Mouse (Mus musculus): ENCODE data around the gene Stat5b.

Gene Stat5b

DNA sequence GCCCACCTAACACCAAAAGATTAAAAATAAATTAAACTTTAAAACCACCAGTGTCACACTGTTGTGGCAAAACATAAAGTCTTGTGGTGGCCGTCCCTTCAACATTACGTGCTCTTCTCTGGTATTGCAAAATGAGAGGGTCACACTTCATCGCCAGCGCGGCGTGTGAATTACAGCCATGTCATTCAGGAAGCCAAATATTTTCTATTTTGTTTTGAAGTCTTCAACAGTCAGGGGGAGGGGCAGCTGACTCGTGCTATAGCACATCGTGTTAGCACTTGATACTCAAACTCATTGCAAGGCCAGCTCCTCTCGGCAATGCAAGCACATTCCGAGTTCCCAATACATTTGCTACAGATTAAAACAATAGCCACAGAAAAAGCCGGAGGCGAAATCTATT lies 9.7 kb downstream of the Stat5b start:
- DNase-seq (ENCODE audit: low spot score in 2 of 2), result no peak

DNA sequence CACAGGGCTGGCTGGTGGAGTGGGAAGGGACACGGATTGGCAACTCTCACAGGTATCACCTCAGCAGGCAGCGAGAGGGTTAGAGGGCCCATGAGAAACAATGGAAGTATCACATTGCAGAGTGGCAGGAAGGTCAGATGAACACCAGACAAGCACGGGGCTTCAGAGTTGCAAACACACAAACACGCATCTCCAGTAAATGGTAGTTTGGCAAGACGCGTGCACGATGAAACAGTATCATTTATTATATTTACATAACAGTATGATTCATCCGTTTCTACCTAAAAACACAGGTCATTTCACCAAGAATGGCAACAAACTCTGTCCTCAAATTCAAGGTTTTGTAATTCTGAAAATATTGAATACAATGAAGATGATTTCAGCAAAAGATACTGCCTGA lies 11.0 kb downstream of the Stat5b start:
- DNase-seq (ENCODE audit: low spot score in 2 of 2), result no peak

DNA sequence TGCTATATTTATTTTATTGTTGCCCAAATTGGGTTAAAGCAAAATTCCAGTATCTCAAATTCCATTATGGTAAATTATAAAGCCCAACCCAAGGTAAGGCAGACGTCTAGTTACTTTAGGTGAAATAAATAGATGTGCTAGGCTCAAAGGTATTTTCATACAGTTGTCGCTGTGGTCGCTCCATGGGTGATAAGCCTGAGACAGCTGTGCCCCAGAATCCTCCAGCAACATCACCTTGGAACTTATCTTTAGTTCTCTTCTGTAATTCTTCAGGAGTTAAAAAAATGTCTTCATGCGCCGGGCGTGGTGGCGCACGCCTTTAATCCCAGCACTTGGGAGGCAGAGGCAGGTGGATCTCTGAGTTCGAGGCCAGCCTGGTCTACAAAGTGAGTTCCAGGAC lies 11.6 kb downstream of the Stat5b start:
- no peak for DNase-seq (ENCODE audit: low spot score in 2 of 2)

DNA sequence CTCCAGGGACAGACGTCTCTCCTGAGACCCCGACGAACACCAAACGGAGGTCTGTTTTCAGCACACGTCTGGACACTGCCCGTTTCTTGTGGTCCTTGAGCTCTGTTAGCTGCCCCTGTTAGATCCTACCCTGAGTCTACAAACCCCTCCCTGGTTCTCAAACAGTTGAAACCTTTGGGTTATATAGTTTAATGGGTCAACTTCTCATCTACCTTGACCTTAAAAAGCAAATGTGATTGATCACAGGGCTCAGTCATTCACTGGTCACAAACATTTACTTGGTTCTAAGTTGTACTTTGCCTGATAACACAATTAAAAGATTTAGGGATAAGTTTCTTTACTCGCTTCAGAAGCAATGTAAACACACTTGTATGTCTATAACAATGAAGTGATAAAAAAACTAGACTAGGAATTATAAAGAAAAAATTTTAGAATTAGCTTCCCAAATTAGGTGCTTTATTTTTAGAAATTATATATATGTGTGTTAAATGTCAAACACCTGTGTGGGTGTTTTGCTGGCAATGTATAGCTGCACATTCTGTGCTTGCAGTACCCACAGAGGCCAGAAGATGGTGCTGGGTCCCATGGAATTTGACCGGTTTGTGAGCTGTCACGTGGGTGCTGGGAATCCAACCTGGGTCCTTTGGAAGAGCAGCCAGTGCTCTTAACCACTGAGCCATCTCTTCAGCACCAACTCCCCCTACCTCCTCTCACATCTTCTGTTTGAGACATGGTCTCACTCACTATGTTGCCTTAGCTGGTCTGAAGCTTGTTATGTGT lies 13.4 kb downstream of the Stat5b start:
- DNase-seq (ENCODE audit: low spot score in 2 of 2), result no peak

DNA sequence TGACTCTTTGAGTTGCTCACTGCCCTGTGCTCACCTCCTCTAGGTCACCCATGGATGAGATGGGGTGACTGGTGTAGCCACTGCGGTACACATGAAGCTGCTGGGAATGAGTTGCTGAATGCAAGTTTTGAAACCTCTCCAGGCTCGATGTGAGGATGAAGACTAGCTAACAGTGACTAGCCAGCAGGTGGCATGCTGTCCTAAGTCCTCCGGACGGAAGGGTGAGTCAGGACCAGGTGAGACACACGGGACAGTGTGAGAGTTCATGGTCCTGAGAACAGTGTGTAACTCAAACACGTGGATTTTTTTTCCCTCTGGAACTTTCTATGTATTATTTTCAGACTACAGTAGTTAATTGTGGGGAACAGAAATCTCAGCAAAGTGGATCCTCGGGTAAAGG lies 17.1 kb downstream of the Stat5b start:
- DNase-seq (ENCODE audit: low spot score in 2 of 2), result peak in 1 of 2 experiments; percentile 29

DNA sequence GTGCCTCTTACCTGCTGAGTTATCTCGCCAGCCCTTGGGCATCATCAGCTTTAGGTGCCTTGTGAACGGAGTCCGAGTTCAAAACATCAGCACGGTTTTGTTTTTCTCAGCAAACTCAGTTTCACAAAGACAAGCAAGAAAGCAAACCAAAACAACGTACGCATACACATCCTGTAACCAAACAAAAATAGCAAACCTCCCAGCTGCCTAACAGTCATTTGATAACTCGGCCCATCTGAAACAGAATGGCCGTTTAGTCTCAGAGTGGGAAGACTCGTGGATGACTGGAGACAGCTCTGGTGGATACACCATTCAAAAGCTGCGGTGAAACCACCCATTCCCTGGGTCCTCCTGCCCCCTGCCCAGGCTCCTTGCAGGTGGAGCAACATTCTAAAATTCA lies 19.1 kb downstream of the Stat5b start:
- DNase-seq (ENCODE audit: low spot score in 2 of 2), result no peak

DNA sequence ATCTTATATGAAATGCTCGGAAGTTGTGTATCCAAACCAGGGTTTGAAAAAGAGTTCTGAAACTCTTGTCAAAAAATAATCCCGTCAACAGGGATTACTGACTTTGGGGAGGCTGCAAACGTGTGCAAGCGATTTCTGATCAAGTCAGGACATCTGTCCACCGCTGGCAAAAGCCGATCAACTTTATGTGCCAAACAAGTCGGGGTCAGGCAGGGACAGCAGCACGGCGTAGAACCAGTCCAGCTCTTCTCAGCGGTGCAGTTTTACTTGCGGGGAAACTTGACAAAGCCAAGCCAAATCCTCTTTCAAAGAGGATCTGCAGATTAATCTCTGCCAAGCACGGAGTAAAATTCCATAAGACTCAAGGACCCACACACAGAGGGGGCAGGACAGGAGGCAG lies 20.8 kb downstream of the Stat5b start:
- DNase-seq (ENCODE audit: low spot score in 2 of 2), result no peak

DNA sequence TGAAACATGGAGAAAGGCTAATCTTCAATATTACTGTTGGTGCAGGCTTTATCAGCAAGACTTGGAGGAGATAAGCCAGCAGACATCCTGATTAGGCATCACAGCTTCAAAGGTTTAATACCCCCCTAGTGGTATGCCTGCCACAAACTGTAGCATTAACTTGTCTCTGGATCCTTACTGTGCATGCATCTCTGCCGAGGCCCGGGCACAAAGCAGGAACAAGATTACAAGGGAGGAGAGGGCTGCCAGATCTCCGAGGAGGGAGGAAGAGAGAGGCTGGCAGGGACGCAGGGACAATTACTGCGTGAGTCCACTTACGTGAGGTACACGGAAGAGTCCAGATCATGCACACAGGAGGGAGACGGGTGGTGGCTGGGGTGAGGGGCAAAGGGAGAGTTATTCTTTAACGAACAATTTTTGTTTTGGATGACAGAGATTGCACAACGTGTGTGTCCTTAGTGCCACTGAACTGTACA lies 21.8 kb downstream of the Stat5b start:
- no peak for DNase-seq (ENCODE audit: low spot score in 2 of 2)

DNA sequence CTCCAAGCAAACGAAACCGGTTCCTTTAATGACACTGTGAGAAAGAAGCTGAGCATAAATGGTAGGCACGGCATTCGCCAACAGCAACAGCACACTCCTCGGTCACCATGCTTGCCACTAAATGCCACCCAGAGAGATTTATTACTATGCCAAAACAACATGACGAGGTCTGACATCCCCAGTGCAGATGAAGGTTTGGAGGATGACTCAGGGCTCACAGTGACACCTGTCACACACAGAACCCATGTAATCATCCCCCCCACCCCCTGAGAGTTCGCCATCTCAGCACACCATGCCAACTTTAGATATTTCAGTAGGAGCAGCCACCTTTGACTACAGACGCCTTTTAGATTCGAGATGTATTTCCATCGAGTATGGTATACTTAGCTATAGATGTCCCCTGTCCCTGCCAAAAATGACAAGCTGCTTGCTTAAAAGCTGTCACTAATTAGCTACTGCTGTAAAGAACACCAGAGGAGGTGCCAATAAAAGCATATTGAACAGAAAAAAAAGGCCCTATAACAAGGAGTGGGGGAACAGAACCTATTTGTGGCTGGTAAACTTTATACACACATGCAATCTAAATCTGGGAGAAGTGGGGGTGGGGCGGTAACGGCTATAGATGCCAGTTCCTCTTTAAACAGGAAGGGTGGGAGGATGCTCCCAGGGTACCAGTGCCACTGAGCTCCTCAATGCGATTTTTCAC lies 24.2 kb downstream of the Stat5b start:
- no peak for DNase-seq (ENCODE audit: low spot score in 2 of 2)

DNA sequence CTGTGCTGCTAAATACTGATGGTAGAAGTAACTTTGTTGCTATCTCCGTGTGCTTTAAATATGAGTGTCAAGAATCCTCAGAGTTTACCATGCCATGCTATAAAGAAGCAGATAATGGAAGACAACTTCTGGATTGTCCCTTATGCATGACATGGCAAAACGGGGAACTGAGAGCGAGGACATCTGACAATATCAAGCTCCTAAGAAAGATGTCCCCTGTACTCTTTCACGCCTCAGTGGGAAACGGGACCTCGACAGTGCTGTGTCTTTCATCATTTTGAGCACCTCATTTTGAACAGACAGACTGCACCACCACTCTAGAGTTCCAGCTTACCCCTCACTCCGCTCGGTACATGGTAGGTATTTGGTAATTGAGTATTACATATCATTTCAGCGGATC lies 25.1 kb downstream of the Stat5b start:
- no peak for DNase-seq (ENCODE audit: low spot score in 2 of 2)

DNA sequence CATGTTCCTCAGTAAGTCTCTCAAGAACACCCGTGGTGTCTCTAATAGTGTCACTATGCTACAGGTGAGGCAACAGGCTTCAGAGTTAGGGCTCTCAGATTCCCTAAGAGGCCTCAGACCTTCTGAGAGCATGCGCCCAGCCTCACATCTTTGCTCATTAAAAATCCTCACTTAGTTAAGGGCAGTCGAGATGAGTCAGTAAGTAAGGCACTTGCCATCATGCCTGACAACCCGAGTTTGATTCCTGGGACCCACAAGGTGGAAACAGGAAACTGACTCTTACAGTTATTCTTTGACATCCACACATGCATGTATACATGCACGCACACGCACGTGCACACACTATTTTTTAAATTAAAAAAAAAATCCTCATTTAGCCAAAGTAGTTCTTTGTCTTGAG lies 26.0 kb downstream of the Stat5b start:
- DNase-seq (ENCODE audit: low spot score in 2 of 2), result no peak

DNA sequence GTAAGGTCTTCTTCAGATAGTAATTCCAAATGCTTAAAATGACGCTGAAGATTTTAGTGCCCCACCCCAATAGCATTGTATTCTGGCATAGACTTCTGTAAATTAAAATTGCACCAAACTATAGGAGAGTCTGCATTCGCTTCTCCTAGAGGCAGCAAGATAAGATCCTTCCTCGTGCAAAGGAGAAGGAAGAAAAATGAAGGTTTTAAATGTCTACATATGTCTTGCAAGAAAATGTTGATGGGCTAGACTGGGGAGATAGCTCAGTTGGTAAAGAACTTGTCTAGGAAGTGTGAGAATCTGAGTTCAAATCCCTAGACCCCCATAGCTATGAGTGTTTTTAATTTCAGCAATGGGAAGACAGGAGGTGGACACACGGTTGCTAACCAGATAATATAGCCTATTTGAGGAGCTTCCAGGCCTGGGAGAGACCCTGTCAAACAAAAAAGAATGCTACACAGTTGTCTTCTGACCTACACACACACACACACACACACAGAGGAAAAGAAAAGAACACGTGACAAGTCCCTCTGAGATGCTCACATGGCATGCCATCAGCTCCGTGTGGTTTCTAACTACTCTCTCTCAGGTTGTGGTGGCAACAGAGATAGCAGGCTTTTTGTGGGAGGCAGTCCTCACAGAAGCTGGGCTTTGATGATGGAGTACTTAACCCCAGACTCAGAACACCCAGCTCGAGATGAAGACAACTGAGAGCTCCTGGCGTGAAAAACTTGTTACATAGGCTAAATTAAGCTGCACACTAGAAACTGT lies 26.8 kb downstream of the Stat5b start:
- no peak for DNase-seq (ENCODE audit: low spot score in 2 of 2)

DNA sequence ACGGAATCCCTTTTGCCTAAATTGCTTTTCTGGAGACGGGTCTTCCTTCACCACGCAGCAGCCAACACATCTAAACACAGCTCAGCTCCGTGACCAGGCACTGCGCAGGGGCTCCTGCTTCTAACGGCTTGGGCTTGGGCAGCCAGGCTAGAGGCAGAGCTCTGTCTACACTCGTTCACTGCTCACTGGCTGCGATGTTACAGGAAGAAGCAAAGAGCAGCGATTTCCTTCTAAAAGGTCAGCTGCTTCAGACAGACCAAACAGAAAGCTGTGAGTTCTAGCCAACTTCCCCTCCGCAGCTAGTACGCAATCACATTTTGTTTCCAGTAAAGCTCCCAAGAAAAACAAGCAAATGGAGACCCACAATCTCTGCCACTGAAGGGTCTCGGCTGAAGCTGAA lies 28.2 kb downstream of the Stat5b start:
- peak in 1 of 2 experiments; percentile 31 for DNase-seq (ENCODE audit: low spot score in 2 of 2)

DNA sequence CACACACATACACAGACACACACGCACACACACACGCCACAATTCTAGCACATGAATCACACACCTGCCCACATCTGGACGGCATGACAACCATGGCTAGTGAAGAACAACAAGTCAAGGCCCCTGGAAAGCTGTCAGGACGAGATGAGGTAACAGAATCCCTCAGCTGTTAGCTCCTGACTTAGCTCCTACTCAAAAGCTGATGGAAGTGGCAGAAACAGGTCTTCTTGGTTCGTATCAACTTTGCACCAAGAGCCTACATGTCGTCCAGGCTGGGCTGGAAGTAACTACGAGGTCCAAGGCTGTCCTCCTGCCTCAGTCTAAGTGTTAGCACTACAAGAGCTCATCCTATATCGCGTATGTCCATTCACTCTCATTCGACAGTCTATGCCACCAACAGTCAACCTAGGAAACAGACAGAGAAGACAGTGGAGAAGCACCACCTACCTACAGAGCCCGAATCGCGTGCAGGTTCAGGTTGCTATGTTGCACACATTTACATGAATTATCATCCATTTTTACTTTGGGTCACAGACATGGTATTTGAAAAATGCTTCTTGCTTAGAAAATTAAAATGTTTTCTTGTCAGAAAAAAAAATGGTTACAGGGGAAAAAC lies 28.8 kb downstream of the Stat5b start:
- no peak for DNase-seq (ENCODE audit: low spot score in 2 of 2)

DNA sequence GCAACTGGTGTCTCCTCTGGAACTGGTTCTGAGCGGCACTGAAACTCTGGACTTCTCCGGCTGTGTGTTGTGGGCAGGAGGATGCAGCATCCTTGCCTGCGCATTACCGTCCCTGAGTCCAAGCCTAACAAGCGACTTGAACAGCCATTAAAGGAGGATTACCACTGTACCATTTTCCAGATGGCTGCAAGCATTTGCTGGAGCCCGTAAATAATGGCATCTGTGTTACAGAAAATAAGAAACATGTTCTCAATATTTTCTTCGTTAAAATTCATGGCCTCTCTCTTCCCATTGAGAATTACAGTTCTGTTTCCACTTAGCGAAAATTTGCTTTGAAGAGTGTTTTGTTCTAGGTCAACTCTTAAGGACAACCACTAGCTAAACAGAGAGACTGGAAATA lies 30.5 kb downstream of the Stat5b start:
- no peak for DNase-seq (ENCODE audit: low spot score in 2 of 2)

DNA sequence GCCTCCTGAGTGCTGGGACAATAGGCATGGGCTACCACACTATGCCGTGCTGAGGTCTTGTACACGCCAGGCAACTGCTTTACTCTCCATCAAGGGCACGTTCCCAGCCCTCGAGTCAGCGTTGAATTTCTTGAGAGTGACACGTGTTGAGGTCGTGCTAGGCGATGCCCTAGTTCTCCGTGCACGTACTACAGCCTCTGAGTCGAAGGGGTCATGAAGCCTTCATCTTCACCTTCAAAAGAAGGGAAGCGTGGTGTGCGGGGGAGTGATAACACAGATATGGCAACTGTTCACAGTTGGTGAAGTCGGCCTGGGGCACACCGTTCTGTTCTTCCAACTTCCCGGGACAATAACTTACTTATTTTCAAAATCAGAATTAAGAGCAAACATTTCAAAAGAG lies 30.9 kb downstream of the Stat5b start:
- no peak for DNase-seq (ENCODE audit: low spot score in 2 of 2)

DNA sequence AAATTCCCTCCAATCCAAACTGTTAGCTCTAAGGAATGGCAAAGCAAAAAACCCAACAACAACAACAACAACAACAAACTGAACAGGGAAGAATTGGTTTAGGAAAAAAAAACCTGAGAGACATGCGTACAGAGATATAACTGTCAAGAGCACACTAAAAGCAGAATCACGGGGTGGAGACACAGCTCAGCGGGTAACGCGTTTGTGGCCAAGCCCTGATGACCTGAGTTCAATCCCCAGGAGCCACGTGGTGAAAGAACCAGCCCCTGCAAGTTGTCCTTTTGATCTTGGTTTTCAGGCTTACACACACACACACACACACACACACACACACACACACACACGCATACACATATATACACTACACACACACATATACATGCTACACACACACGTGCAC lies 31.5 kb downstream of the Stat5b start:
- no peak for DNase-seq (ENCODE audit: low spot score in 2 of 2)

DNA sequence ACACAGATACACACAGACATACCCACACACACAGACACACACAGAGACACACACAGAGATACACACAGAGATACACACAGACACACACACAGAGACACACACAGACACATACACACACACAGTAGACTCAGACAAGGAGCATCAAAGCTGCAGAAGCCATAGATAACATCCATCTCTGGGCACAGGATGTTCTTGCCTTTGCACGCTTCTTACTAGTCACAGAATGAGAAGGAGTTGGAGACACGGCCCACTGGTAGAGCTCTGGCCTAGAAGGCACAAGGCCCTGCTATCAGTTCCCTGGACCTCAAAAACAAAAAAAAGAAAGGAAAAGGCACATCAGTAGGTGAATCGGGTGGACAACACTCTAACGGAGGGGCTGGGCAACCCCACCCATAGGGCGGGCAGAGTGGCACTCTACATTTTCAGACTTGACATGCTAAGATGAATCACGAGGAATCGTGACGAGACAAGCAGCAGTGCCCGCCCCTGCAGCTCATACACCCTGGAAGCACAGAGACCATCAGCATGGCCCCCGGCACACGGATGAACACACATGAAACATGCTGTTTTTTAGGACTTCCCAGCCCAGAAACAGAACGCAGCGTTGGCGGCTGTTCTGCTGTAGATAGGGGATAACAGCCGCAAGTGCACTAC lies 32.0 kb downstream of the Stat5b start:
- DNase-seq (ENCODE audit: low spot score in 2 of 2), result no peak

DNA sequence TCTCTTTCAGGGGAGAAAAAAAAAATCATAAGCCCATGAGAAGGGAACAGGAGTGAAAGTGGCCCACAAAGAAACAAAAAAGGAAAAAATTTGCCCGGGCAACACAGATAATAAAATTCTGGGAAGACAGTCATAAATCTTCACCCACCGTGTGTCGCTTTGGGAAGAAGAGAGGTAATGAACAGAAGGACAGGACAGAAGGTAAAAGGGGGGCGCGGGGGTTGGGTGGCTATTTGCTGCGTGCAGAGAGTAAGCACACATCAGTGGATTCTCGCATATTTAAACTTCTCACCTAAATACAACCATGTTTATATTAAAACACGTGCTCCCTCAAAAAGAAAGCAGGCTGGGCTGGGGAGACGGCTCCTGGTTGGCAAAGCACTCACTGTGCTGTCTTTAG lies 33.2 kb downstream of the Stat5b start:
- no peak for DNase-seq (ENCODE audit: low spot score in 2 of 2)

DNA sequence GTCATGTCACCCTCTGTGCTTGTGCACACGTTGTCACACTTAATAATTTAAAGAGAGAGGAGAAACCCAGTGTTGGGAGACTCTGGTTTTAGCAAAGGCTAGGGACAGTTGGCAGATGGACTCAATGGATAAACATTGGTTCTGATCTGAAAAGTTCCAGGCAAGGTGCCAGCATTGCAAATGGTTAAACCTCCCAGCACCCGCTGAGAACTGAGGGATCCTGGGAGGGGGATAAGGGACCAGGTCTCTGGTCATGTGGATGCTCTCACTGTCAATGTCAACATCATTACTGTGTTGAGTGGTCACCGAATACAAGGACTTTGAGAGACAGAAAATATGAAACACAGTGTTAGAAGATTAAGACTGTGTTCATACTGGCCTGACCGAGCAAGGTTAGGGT lies 33.7 kb downstream of the Stat5b start:
- DNase-seq (ENCODE audit: low spot score in 2 of 2), result no peak

DNA sequence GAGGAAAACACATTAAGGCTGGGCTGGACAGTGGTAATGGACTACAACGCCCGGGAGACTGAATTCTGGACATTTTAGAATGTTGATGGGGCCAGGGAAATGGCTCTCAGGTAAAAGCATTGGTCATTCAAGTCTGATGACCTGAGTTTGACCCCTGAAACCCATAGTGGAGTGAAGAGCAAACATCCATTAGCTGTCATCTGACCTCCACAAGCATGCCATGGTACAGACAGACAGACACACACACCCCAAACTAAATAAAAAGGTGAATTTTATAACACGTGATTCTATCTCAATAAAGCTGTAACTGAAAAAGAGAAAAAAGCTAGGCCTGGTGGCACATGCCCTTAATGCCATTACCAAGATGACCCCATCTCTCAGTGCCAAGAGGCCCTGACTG lies 34.2 kb downstream of the Stat5b start:
- DNase-seq (ENCODE audit: low spot score in 2 of 2), result no peak

DNA sequence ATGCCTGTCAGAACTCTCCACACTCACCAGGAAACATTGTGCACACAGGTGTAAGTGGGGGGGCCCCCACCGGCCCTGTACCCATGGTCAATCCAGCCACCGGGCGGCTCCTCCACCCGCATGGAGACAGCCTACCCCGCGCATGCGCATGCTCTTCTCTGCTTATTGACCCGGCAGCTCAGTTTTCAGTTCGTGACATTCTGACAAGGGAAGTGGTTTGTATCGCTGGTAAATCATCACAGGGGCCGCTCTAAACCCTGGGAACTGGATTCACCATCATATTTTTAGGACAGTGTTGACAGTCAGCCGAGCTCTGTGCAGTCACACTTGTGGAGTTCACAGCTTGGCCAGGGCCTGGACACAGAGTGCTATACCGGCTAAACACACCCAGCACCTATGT lies 36.0 kb downstream of the Stat5b start:
- peak; percentile 61 to 65 for DNase-seq (ENCODE audit: low spot score in 2 of 2)
